Mouse (Mus musculus) layer of hippocampus, adult 2 months (tissue): ENCODE measurements around the gene Cass4. TPM values are rescaled to one million over a fixed set of nuclear protein-coding genes. Genes with fewer than 3 reads are reported as not detected.

ENCODE experiments used
- DNase-seq, 2 experiments: peaks; one replicate each; pipeline ENCODE4 v3.0.0; 2022; ENCODE audit warnings: low spot score in 2 of 2
- H3K27ac ChIP-seq: fragments of 200-600 bp; 2 replicates; pipeline ENCODE4 v1.8.1; 2022
- H3K4me3 ChIP-seq: fragments of 200-600 bp; 2 replicates; pipeline ENCODE4 v1.8.1; 2022; ENCODE audit warnings: mild to moderate bottlenecking
- CTCF ChIP-seq: fragments of 200-600 bp; conservative IDR thresholded peaks from 2 replicates; pipeline ENCODE4 v1.8.1; 2022; ENCODE audit warnings: antibody characterized with exemption, mild to moderate bottlenecking, moderate library complexity
- total RNA-seq, 2 experiments: library from RNA; stranded (reverse); gene quantifications; 2 replicates each; pipeline ENCODE4 v1.2.3; 2021

The Cass4 gene
- total RNA-seq, 2 experiments from 2014 or later = 0.47 to 0.61 TPM

GRCm38 (mm10) chr2:172466427-172467132 is 73.0 kb downstream of the Cass4 start:
- no peak for TF ChIP-seq CTCF
- Histone ChIP-seq H3K27ac (no peak overlapping the region), H3K4me3 (no peak overlapping the region)
- no peak for DNase-seq

- no peak overlapping the region for H3K27ac ChIP-seq
- no peak overlapping the region for H3K4me3 ChIP-seq
- no peak for TF ChIP-seq CTCF
- no peak for DNase-seq
Measured at GRCm38 (mm10) chr2:172467206-172467605, 73.6 kb downstream of the Cass4 start.

DNA sequence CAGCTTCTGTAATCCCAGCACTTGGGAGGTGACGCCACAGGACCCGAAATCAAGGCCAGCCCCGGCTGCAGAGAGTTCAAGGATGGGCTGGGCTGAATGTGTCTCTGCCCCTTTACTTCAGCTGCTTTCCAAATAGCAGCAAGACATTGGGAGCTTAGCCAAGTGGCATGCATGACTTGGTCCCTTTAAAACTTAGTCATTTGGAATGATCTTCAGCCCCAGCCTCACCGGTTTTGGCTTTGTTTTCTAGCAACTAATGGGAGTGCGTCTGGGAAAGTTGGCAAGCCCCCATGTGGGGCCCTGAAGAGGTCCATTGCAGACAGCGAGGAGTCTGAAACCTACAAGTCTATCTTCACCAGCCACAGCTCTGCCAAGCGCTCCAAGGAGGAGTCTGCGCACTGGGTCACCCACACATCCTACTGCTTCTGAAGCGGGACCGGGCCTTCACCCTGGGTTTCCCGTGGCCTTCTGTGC is 74.8 kb downstream of the Cass4 start:
- Histone ChIP-seq H3K4me3 (no peak overlapping the region), H3K27ac (no peak overlapping the region)
- DNase-seq = no peak
- TF ChIP-seq CTCF = no peak

GRCm38 (mm10) chr2:172472318-172472717 is 78.7 kb downstream of the Cass4 start, which contains the start of gene Fam209:
Fam209 (plus strand) TSS chr2:172472520.
- TF ChIP-seq CTCF = no peak
- Histone ChIP-seq H3K4me3 (no peak within 1 kb of the TSS), H3K27ac (no peak within 1 kb of the TSS)
- DNase-seq = no peak

GRCm38 (mm10) chr2:172473591-172473990 is 80.0 kb downstream of the Cass4 start:
- no peak for DNase-seq
- Histone ChIP-seq H3K27ac (no peak overlapping the region), H3K4me3 (no peak overlapping the region)
- no peak for TF ChIP-seq CTCF

- Histone ChIP-seq H3K4me3 (no peak overlapping the region), H3K27ac (no peak overlapping the region)
- no peak for DNase-seq
- TF ChIP-seq CTCF = peak; percentile 63
Measured at GRCm38 (mm10) chr2:172474970-172475369, 81.4 kb downstream of the Cass4 start.

DNA sequence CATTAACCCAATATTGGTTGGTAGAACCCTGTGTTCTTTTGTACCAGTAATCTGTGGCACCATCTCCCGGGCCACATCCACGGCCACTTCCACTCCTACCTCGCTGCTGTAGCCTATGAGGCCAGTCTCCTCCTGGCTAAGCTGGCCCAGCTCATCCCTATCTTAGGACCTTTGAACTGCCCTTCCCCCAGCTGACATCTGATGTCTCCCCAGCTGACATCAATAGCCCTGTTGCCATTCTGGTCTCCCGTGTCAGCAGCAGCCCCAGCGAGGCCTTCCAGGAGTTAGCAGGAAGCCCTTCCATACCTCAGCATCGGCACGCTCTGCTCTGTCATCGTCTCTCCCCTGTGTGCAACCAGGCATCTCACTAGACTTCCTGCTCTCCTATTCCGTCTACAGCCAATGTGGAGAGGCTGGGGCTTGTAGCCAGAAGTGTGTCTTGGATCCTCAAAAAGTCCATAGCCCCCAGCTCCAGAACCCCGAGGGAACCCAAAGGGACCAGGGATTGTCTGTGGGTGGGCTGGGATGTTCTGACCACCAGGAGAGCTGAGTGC is 83.2 kb downstream of the Cass4 start:
- Histone ChIP-seq H3K27ac (no peak overlapping the region), H3K4me3 (no peak overlapping the region)
- DNase-seq = no peak
- TF ChIP-seq CTCF = no peak

- no peak overlapping the region for H3K4me3 ChIP-seq
- no peak for DNase-seq
- H3K27ac ChIP-seq = no peak overlapping the region
- TF ChIP-seq CTCF = no peak
Measured at GRCm38 (mm10) chr2:172477350-172477749, 83.8 kb downstream of the Cass4 start.

DNA sequence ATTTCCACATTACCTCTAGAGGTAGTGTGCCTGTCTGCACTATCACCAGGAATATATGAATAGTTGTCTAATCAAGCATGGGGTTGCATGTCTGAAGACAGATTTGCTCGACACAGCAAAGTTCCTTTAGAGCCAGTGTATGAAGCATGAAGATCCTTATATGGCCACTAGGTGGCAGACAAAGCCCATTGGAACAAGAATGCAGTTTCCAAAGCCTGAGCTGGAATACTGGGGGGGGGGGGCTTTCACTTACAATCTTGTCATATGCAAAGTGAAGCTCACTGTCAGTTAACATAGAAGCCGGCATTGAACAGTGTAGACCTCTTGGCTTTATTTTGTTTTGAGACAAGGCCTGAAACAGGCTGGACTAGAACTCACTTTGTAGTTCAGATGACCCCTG is 84.3 kb downstream of the Cass4 start:
- Histone ChIP-seq H3K4me3 (no peak overlapping the region), H3K27ac (no peak overlapping the region)
- peak; percentile 83 for TF ChIP-seq CTCF
- DNase-seq = peak; percentile 47 to 70

GRCm38 (mm10) chr2:172480296-172480695 is 86.7 kb downstream of the Cass4 start:
- no peak for DNase-seq
- H3K4me3 ChIP-seq = no peak overlapping the region
- no peak for TF ChIP-seq CTCF
- no peak overlapping the region for H3K27ac ChIP-seq

DNA sequence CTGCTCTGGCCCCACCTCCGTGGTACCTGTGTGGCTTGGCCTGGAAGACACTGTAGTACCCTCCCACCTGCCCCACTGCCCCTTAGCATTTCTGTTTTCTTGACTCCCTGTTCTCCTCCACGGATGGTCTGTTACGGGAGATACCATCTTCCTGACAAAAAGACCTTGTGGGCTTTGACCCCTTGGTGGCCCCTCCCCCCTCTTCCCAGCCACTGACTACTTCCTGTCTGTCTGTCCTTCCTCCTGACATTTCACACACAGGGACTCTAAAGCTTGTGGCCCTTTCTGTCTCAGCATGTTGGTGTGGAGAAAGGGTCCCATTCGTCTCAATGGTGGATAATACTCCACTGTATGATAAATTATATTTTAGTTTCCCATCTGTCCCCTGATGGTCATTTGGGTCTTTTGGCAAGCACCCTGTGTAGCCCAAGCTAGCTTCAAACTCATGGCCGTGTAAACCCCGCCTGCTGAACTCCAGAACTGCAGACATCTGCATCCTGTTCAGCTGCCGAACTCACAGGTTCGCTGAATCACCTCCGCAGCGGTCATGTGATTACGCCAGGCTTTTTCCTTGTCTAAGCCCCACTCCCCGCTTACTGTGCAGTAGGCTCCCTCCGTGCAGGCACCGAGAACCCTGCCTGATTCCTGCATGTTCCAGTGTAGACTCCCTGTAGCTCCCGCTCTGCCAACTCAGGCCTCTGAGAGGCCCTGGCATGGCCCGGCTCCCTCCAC is 88.2 kb downstream of the Cass4 start:
- DNase-seq = no peak
- H3K4me3 ChIP-seq = no peak overlapping the region
- TF ChIP-seq CTCF = no peak
- no peak overlapping the region for H3K27ac ChIP-seq

Other genes with a start within 250 kb of the Cass4 start
- not detected for gene Mc3r, start 145.3 kb upstream of the Cass4 start, total RNA-seq
- 10 to 100 TPM; 22.0 to 24.3 TPM for gene Fam210b, start 48.2 kb upstream of the Cass4 start, total RNA-seq
- 1 to 10 TPM in 1 of 2 experiments, under 1 TPM in 1; 0.86 to 1.9 TPM for gene Aurka, start 23.3 kb upstream of the Cass4 start, total RNA-seq
- 10 to 100 TPM; 27.7 to 28.5 TPM for gene Cstf1, start 23.1 kb upstream of the Cass4 start, total RNA-seq
- gene Rtf2, start 46.8 kb downstream of the Cass4 start, total RNA-seq = 10 to 100 TPM; 66.5 to 74.4 TPM
- gene Gcnt7, start 64.8 kb downstream of the Cass4 start, total RNA-seq = not detected
- gene Fam209, start 78.7 kb downstream of the Cass4 start, total RNA-seq = not detected
- gene Tfap2c, start 155.8 kb downstream of the Cass4 start, total RNA-seq = under 1 TPM; 0.20 to 0.26 TPM